Mouse (Mus musculus): ENCODE data around the gene Jade3. TPM values are rescaled to one million over a fixed set of nuclear protein-coding genes. Genes with fewer than 3 reads are reported as not detected.

Jade3 gene
- polyA plus RNA-seq, 1 experiment from 2014 or later = 8.0 TPM

- WGBS = 56% methylated on average over 3 of the region's 3 CpGs
- Histone ChIP-seq H3K27ac (no peak within 1 kb of the TSS), H3K4me1 (no peaks in the 10 kb centered on the region), H3K4me3 (peak within 1 kb of the TSS; percentile 37), H3K4me2 (replicated peaks) (peak within 1 kb of the TSS; percentile 64), H3K9ac (no peak within 1 kb of the TSS), H3K36me3 (no peaks in the 10 kb centered on the region), H3K9me3 (no peaks in the 10 kb centered on the region), H3K27me3 (no peaks in the 10 kb centered on the region)
- ATAC-seq (ENCODE audit: low FRiP score, low read depth) = no peak
Observed at GRCm38 (mm10) chrX:20549532-20549931, 124.0 kb downstream of the Jade3 start, which contains the start of gene Rgn. TSS of gene Rgn (plus strand) at chrX:20549787.

GRCm38 (mm10) chrX:20552199-20552598 lies 126.7 kb downstream of the Jade3 start:
- no peak overlapping the region for H3K4me3 ChIP-seq
- no peak overlapping the region for H3K27ac ChIP-seq
- no peaks in the 10 kb centered on the region for H3K27me3 ChIP-seq
- H3K36me3 ChIP-seq = no peaks in the 10 kb centered on the region
- whole genome bisulfite sequencing = 86% methylated on average over 2 of the region's 2 CpGs
- H3K4me1 ChIP-seq = no peaks in the 10 kb centered on the region
- no peak overlapping the region for H3K4me2 ChIP-seq (replicated peaks)
- no peaks in the 10 kb centered on the region for H3K9me3 ChIP-seq
- no peak for ATAC-seq (ENCODE audit: low FRiP score, low read depth)
- H3K9ac ChIP-seq = no peak overlapping the region

GRCm38 (mm10) chrX:20561846-20562245 lies 136.4 kb downstream of the Jade3 start:
- H3K27me3 ChIP-seq = no peaks in the 10 kb centered on the region
- H3K9me3 ChIP-seq = no peaks in the 10 kb centered on the region
- H3K27ac ChIP-seq = no peak overlapping the region
- H3K4me1 ChIP-seq = no peaks in the 10 kb centered on the region
- no peak for ATAC-seq (ENCODE audit: low FRiP score, low read depth)
- H3K4me3 ChIP-seq = no peak overlapping the region
- 37% methylated on average over 1 of the region's 1 CpGs for WGBS
- no peak overlapping the region for H3K4me2 ChIP-seq (replicated peaks)
- no peak overlapping the region for H3K9ac ChIP-seq
- no peaks in the 10 kb centered on the region for H3K36me3 ChIP-seq

- no peak overlapping the region for H3K4me2 ChIP-seq (replicated peaks)
- no peak overlapping the region for H3K27ac ChIP-seq
- H3K9ac ChIP-seq = no peak overlapping the region
- no peaks in the 10 kb centered on the region for H3K36me3 ChIP-seq
- no peaks in the 10 kb centered on the region for H3K9me3 ChIP-seq
- no peaks in the 10 kb centered on the region for H3K4me1 ChIP-seq
- H3K27me3 ChIP-seq = no peaks in the 10 kb centered on the region
- H3K4me3 ChIP-seq = no peak overlapping the region
- ATAC-seq (ENCODE audit: low FRiP score, low read depth) = no peak
- 72% methylated on average over 4 of the region's 4 CpGs for WGBS
Observed at GRCm38 (mm10) chrX:20563941-20564340, 138.5 kb downstream of the Jade3 start.

Other genes with a start within 250 kb of the Jade3 start
- gene Slc9a7, start 133.9 kb upstream of the Jade3 start, polyA plus RNA-seq (2015; fragmentation: Nextera tagmentation; extraction: Ambion mirVana) = 1.3 and 1.5 TPM in 2 replicates
- 19.0 and 19.5 TPM in 2 replicates for gene Rp2, start 61.2 kb upstream of the Jade3 start, polyA plus RNA-seq (2015; fragmentation: Nextera tagmentation; extraction: Ambion mirVana)
- gene Rgn, start 124.1 kb downstream of the Jade3 start, polyA plus RNA-seq (2015; fragmentation: Nextera tagmentation; extraction: Ambion mirVana) = 0.75 and 1.1 TPM in 2 replicates
- gene Rbm10, start 191.8 kb downstream of the Jade3 start, polyA plus RNA-seq (2015; fragmentation: Nextera tagmentation; extraction: Ambion mirVana) = 72.7 and 73.9 TPM in 2 replicates
- 207 and 219 TPM in 2 replicates for gene Ndufb11, start 191.9 kb downstream of the Jade3 start, polyA plus RNA-seq (2015; fragmentation: Nextera tagmentation; extraction: Ambion mirVana)
- gene Uba1, start 232.6 kb downstream of the Jade3 start, polyA plus RNA-seq (2015; fragmentation: Nextera tagmentation; extraction: Ambion mirVana) = 206 and 220 TPM in 2 replicates